Mouse (Mus musculus) layer of hippocampus, adult 18-20 months (tissue): ENCODE measurements at regions not wholly inside any gene's neighbourhood (a gene's known extent, or its start where the extent isn't known, plus 50 kb on each side); places are given as distances from the start of the nearest gene placed in this dataset.

Experiments used
- DNase-seq, 2 experiments: peaks; one replicate each; pipeline ENCODE4 v3.0.0; 2022; ENCODE audit warnings: low spot score in 2 of 2

GRCm38 (mm10) chr12:71429561-71430200 lies 120.0 kb downstream of the Dact1 start:
- DNase-seq: no peak

GRCm38 (mm10) chr12:71430331-71430730 lies 120.6 kb downstream of the Dact1 start:
- no peak for DNase-seq

GRCm38 (mm10) chr12:71431116-71431515 lies 121.4 kb downstream of the Dact1 start:
- DNase-seq: no peak

GRCm38 (mm10) chr12:71433549-71434200 lies 124.0 kb downstream of the Dact1 start:
- DNase-seq: no peak

GRCm38 (mm10) chr12:71438254-71438653 lies 128.6 kb downstream of the Dact1 start:
- DNase-seq: no peak

- DNase-seq: no peak
Measured at GRCm38 (mm10) chr12:71440863-71441262, 131.2 kb downstream of the Dact1 start.

GRCm38 (mm10) chr12:71441272-71441671 lies 131.6 kb downstream of the Dact1 start:
- no peak for DNase-seq

GRCm38 (mm10) chr12:71446177-71446891 lies 136.7 kb downstream of the Dact1 start:
- no peak for DNase-seq

- DNase-seq: no peak
Measured at GRCm38 (mm10) chr12:71446892-71447268, 137.2 kb downstream of the Dact1 start.

GRCm38 (mm10) chr12:71449032-71449431 lies 139.3 kb downstream of the Dact1 start:
- DNase-seq: no peak

GRCm38 (mm10) chr12:71450128-71450527 lies 140.4 kb downstream of the Dact1 start:
- no peak for DNase-seq

- DNase-seq: no peak
Measured at GRCm38 (mm10) chr12:71450680-71451463, 141.2 kb downstream of the Dact1 start.

GRCm38 (mm10) chr12:71456900-71457299 lies 147.2 kb downstream of the Dact1 start:
- no peak for DNase-seq

GRCm38 (mm10) chr12:71458559-71459176 lies 149.0 kb downstream of the Dact1 start:
- DNase-seq: no peak

- no peak for DNase-seq
Measured at GRCm38 (mm10) chr12:71460643-71461042, 151.0 kb downstream of the Dact1 start.

GRCm38 (mm10) chr12:71467820-71468219 lies 158.1 kb downstream of the Dact1 start:
- no peak for DNase-seq

- no peak for DNase-seq
Measured at GRCm38 (mm10) chr12:71468324-71468723, 158.6 kb downstream of the Dact1 start.

GRCm38 (mm10) chr12:71470983-71471715 lies 161.5 kb downstream of the Dact1 start:
- DNase-seq: no peak

- no peak for DNase-seq
Measured at GRCm38 (mm10) chr12:71471720-71472119, 162.0 kb downstream of the Dact1 start.

GRCm38 (mm10) chr12:71476238-71476637 lies 166.6 kb downstream of the Dact1 start:
- DNase-seq: no peak
